Mouse (Mus musculus) left cerebral cortex, adult 8-10 months (tissue): Measurements from ENCODE around the gene Rps18. TPM values are rescaled to one million over a fixed set of nuclear protein-coding genes. Genes with fewer than 3 reads are reported as not detected.
"Not testable (repeated sequence)": the region's sequence is repeated elsewhere in the genome, so short reads cannot be mapped to it uniquely, and the experiment has no call there.

Experiments
- DNase-seq, 2 experiments: peaks; one replicate each; pipeline ENCODE4 v3.0.0; 2022; ENCODE audit warnings: low spot score in 2 of 2
- total RNA-seq, 4 experiments: library from RNA; stranded (reverse); gene quantifications; 2 replicates each; pipeline ENCODE4 v1.2.4; 2022

Gene Rps18
- 100 to 1,000 TPM; 328 to 351 (median 339) TPM for total RNA-seq

GRCm38 (mm10) chr17:33955555-33956214, at the start of gene Rps18, which contains the start of gene Vps52:
Gene Rps18 (minus strand): TSS chr17:33956001.
Gene Vps52 (plus strand): TSS chr17:33955812.
- DNase-seq: peak; percentile 92 to 97

GRCm38 (mm10) chr17:34003426-34003825, 47.6 kb upstream of the Rps18 start:
- no peak for DNase-seq

- DNase-seq: not testable (repeated sequence)
These were observed 45.0 kb upstream of the Rps18 start for GRCm38 (mm10) chr17:34000796-34001195.

- DNase-seq: peak; percentile 50 to 70
These were observed 44.3 kb upstream of the Rps18 start, which contains the start of gene H2-K1 for GRCm38 (mm10) chr17:34000150-34000537. Gene H2-K1 (minus strand): TSS chr17:34000347.

- no peak for DNase-seq
These were observed 43.7 kb upstream of the Rps18 start for GRCm38 (mm10) chr17:33999341-34000149.

- DNase-seq: not testable (repeated sequence)
These were observed 42.9 kb upstream of the Rps18 start for GRCm38 (mm10) chr17:33998697-33999096.

- DNase-seq: not testable (repeated sequence)
These were observed 41.2 kb upstream of the Rps18 start for GRCm38 (mm10) chr17:33997025-33997424.

- DNase-seq: no peak
These were observed 39.9 kb upstream of the Rps18 start for GRCm38 (mm10) chr17:33995651-33996050.

GRCm38 (mm10) chr17:33994959-33995358, 39.2 kb upstream of the Rps18 start:
- no peak for DNase-seq

GRCm38 (mm10) chr17:33991788-33992664, 36.2 kb upstream of the Rps18 start:
- DNase-seq: no peak

GRCm38 (mm10) chr17:33982136-33982535, 26.3 kb upstream of the Rps18 start:
- peak in 1 of 2 experiments; percentile 60 for DNase-seq

GRCm38 (mm10) chr17:33981192-33981909, 25.6 kb upstream of the Rps18 start:
- peak; percentile 69 to 92 for DNase-seq

GRCm38 (mm10) chr17:33980181-33981035, 24.6 kb upstream of the Rps18 start:
- DNase-seq: no peak

GRCm38 (mm10) chr17:33979512-33980050, 23.8 kb upstream of the Rps18 start:
- no peak for DNase-seq

GRCm38 (mm10) chr17:33978631-33979031, 22.8 kb upstream of the Rps18 start:
- DNase-seq: peak in 1 of 2 experiments; percentile 62

GRCm38 (mm10) chr17:33977861-33978557, 22.2 kb upstream of the Rps18 start:
- DNase-seq: no peak

- no peak for DNase-seq
These were observed 17.8 kb upstream of the Rps18 start for GRCm38 (mm10) chr17:33973572-33973971.

GRCm38 (mm10) chr17:33972691-33973090, 16.9 kb upstream of the Rps18 start:
- DNase-seq: no peak

- no peak for DNase-seq
These were observed 13.6 kb upstream of the Rps18 start for GRCm38 (mm10) chr17:33969394-33969793.
